Mouse (Mus musculus): ENCODE results near the gene Atxn2.

- no peak for TF ChIP-seq CTCF (IDR thresholded peaks at IDR 0.05; ENCODE audit: low read depth, low read length)
- TF ChIP-seq POLR2A (IDR thresholded peaks at IDR 0.05; ENCODE audit: borderline replicate concordance, low read depth, low read length), result no peak
These were observed 48.8 kb downstream of the Atxn2 start for GRCm38 (mm10) chr5:121759921-121760320.
